Mouse (Mus musculus) WW6 (cell line): Measurements from ENCODE around the gene Ubl5.
"Not testable (repeated sequence)": the region's sequence is repeated elsewhere in the genome, so short reads cannot be mapped to it uniquely, and the experiment has no call there.

Experiments
- DNase-seq: peaks from one replicate; pipeline ENCODE4 v3.0.0-alpha.2; 2013; ENCODE audit warnings: low read depth, low spot score

Ubl5 gene

GRCm38 (mm10) chr9:20653859-20654258, 11.2 kb downstream of the Ubl5 start:
- DNase-seq, result no peak

GRCm38 (mm10) chr9:20657546-20657945, 14.9 kb downstream of the Ubl5 start:
- DNase-seq, result no peak

GRCm38 (mm10) chr9:20662325-20662724, 19.6 kb downstream of the Ubl5 start:
- DNase-seq, result no peak

GRCm38 (mm10) chr9:20662874-20663273, 20.2 kb downstream of the Ubl5 start:
- no peak for DNase-seq

GRCm38 (mm10) chr9:20663956-20664355, 21.3 kb downstream of the Ubl5 start:
- no peak for DNase-seq

- no peak for DNase-seq
Observed at GRCm38 (mm10) chr9:20664366-20664765, 21.7 kb downstream of the Ubl5 start.

GRCm38 (mm10) chr9:20664982-20665637, 22.4 kb downstream of the Ubl5 start:
- no peak for DNase-seq

- DNase-seq, result no peak
Observed at GRCm38 (mm10) chr9:20665925-20666324, 23.2 kb downstream of the Ubl5 start.

- DNase-seq, result no peak
Observed at GRCm38 (mm10) chr9:20666510-20667034, 23.9 kb downstream of the Ubl5 start.

GRCm38 (mm10) chr9:20668065-20668464, 25.4 kb downstream of the Ubl5 start:
- no peak for DNase-seq

- no peak for DNase-seq
Observed at GRCm38 (mm10) chr9:20672047-20672446, 29.4 kb downstream of the Ubl5 start.

- DNase-seq, result no peak
Observed at GRCm38 (mm10) chr9:20677892-20678291, 35.2 kb downstream of the Ubl5 start.

GRCm38 (mm10) chr9:20680378-20680958, 37.8 kb downstream of the Ubl5 start:
- no peak for DNase-seq

- DNase-seq, result no peak
Observed at GRCm38 (mm10) chr9:20681546-20682388, 39.1 kb downstream of the Ubl5 start.

- DNase-seq, result no peak
Observed at GRCm38 (mm10) chr9:20682389-20682722, 39.7 kb downstream of the Ubl5 start.

GRCm38 (mm10) chr9:20685081-20685861, 42.6 kb downstream of the Ubl5 start:
- DNase-seq, result no peak

- no peak for DNase-seq
Observed at GRCm38 (mm10) chr9:20689403-20689802, 46.7 kb downstream of the Ubl5 start.

- no peak for DNase-seq
Observed at GRCm38 (mm10) chr9:20689913-20690312, 47.2 kb downstream of the Ubl5 start.

- not testable (repeated sequence) for DNase-seq
Observed at GRCm38 (mm10) chr9:20690449-20690848, 47.8 kb downstream of the Ubl5 start.

- DNase-seq, result no peak
Observed at GRCm38 (mm10) chr9:20692863-20693262, 50.2 kb downstream of the Ubl5 start.

- no peak for DNase-seq
Observed at GRCm38 (mm10) chr9:20694721-20695235, 52.1 kb downstream of the Ubl5 start.
